Mouse (Mus musculus): ENCODE results near the gene Tab1. TPM values are rescaled to one million over a fixed set of nuclear protein-coding genes. Genes with fewer than 3 reads are reported as not detected.

Tab1 gene
- polyA plus RNA-seq, 2 experiments, result 34.6 to 43.1 TPM

DNA sequence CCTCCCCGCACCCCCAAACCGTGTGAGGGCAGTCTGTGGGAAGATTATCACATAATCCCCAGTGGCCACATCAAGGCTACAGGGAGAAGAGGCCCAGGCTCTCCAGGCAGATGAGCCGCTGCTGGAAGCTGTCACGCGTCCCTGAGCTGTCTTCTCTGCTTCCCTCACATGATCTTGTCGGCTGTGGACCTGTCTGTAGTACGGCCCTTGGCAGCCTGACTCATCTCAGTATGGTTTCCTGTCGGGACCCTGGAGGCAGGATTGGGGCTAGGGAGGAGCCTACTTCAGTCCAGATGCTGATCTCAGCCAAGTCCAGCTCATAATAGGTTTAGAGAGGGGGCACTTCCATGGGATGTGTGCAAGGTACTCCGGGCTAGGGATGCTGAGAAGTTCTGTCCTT, 34.1 kb upstream of the Tab1 start:
- Histone ChIP-seq H3K4me3 (replicated peaks; ENCODE audit: low read length) (no peak overlapping the region), H3K36me3 (ENCODE audit: control insufficient read depth, insufficient read depth, low read length) (no peaks in the 10 kb centered on the region), H3K4me2 (replicated peaks; ENCODE audit: low read depth, low read length, severe bottlenecking) (no peak overlapping the region), H3K27me3 (ENCODE audit: control insufficient read depth, insufficient read depth, low read length) (no peaks in the 10 kb centered on the region), H3K27ac (replicated peaks; ENCODE audit: low read depth, low read length) (no peak overlapping the region), H3K4me1 (ENCODE audit: control insufficient read depth, insufficient read depth, low read length) (peaks cover 6% of the 10 kb centered on the region), H3K9ac (ENCODE audit: low read depth, low read length, severe bottlenecking) (no peak overlapping the region), H3K9me3 (ENCODE audit: control insufficient read depth, low read length) (no peaks in the 10 kb centered on the region)
- ATAC-seq (ENCODE audit: low FRiP score, low read depth), result no peak
- no peak for TF ChIP-seq POLR2A (IDR thresholded peaks at IDR 0.05; ENCODE audit: borderline replicate concordance, extremely low read depth, insufficient read depth, insufficient read length)
- WGBS, result 38% methylated on average over 9 of the region's 9 CpGs
- no peak for DNase-seq (ENCODE audit: low spot score)

DNA sequence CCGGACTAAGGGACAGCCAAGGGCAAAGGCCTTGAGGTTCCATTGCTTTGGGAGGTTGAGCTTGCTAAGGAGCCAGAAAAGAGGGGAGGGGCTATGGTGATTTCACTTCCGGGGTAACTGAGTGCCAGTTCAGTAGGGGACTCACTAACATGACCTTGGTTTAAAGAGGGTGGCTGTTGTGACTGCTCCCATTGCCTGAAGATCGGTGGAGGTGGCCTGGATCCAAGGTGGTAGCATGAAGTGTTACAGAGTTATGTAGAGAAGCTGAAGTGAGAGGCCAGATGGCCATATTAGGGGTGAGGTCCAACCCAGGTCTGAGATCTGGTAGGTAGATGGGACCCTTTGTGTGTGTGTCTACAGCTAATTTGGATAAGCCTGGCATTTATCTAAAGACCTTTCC, 33.5 kb upstream of the Tab1 start:
- no peaks in the 10 kb centered on the region for H3K36me3 ChIP-seq (ENCODE audit: control insufficient read depth, insufficient read depth, low read length)
- no peak overlapping the region for H3K4me3 ChIP-seq (replicated peaks; ENCODE audit: low read length)
- 68% methylated on average over 3 of the region's 3 CpGs for WGBS
- no peaks in the 10 kb centered on the region for H3K27me3 ChIP-seq (ENCODE audit: control insufficient read depth, insufficient read depth, low read length)
- DNase-seq (ENCODE audit: low spot score) (no peak), ATAC-seq (ENCODE audit: low FRiP score, low read depth) (no peak)
- H3K4me2 ChIP-seq (replicated peaks; ENCODE audit: low read depth, low read length, severe bottlenecking), result no peak overlapping the region
- H3K9ac ChIP-seq (ENCODE audit: low read depth, low read length, severe bottlenecking), result no peak overlapping the region
- H3K9me3 ChIP-seq (ENCODE audit: control insufficient read depth, low read length), result no peaks in the 10 kb centered on the region
- H3K4me1 ChIP-seq (ENCODE audit: control insufficient read depth, insufficient read depth, low read length), result peaks cover 6% of the 10 kb centered on the region
- H3K27ac ChIP-seq (replicated peaks; ENCODE audit: low read depth, low read length), result no peak overlapping the region
- TF ChIP-seq POLR2A (IDR thresholded peaks at IDR 0.05; ENCODE audit: borderline replicate concordance, extremely low read depth, insufficient read depth, insufficient read length), result no peak

- ATAC-seq (ENCODE audit: low FRiP score, low read depth) (no peak), DNase-seq (ENCODE audit: low spot score) (no peak)
- 71% methylated on average over 3 of the region's 3 CpGs for WGBS
- no peak for TF ChIP-seq POLR2A (IDR thresholded peaks at IDR 0.05; ENCODE audit: borderline replicate concordance, extremely low read depth, insufficient read depth, insufficient read length)
- Histone ChIP-seq H3K9ac (ENCODE audit: low read depth, low read length, severe bottlenecking) (no peak overlapping the region), H3K4me2 (replicated peaks; ENCODE audit: low read depth, low read length, severe bottlenecking) (no peak overlapping the region), H3K4me3 (replicated peaks; ENCODE audit: low read length) (no peak overlapping the region), H3K9me3 (ENCODE audit: control insufficient read depth, low read length) (no peaks in the 10 kb centered on the region), H3K27ac (replicated peaks; ENCODE audit: low read depth, low read length) (no peak overlapping the region), H3K27me3 (ENCODE audit: control insufficient read depth, insufficient read depth, low read length) (no peaks in the 10 kb centered on the region), H3K4me1 (ENCODE audit: control insufficient read depth, insufficient read depth, low read length) (peaks cover 6% of the 10 kb centered on the region), H3K36me3 (ENCODE audit: control insufficient read depth, insufficient read depth, low read length) (no peaks in the 10 kb centered on the region)
These were observed 32.7 kb upstream of the Tab1 start for GRCm38 (mm10) chr15:80100196-80100595.

GRCm38 (mm10) chr15:80100871-80101270, 32.1 kb upstream of the Tab1 start:
- Histone ChIP-seq H3K4me2 (replicated peaks; ENCODE audit: low read depth, low read length, severe bottlenecking) (no peak overlapping the region), H3K9me3 (ENCODE audit: control insufficient read depth, low read length) (no peaks in the 10 kb centered on the region), H3K4me3 (replicated peaks; ENCODE audit: low read length) (no peak overlapping the region), H3K36me3 (ENCODE audit: control insufficient read depth, insufficient read depth, low read length) (no peaks in the 10 kb centered on the region), H3K9ac (ENCODE audit: low read depth, low read length, severe bottlenecking) (no peak overlapping the region), H3K27me3 (ENCODE audit: control insufficient read depth, insufficient read depth, low read length) (no peaks in the 10 kb centered on the region), H3K4me1 (ENCODE audit: control insufficient read depth, insufficient read depth, low read length) (peaks cover 6% of the 10 kb centered on the region), H3K27ac (replicated peaks; ENCODE audit: low read depth, low read length) (no peak overlapping the region)
- 81% methylated on average over 10 of the region's 10 CpGs for WGBS
- TF ChIP-seq POLR2A (IDR thresholded peaks at IDR 0.05; ENCODE audit: borderline replicate concordance, extremely low read depth, insufficient read depth, insufficient read length), result no peak
- no peak for ATAC-seq (ENCODE audit: low FRiP score, low read depth)
- DNase-seq (ENCODE audit: low spot score), result no peak

GRCm38 (mm10) chr15:80101503-80101902, 31.4 kb upstream of the Tab1 start:
- H3K36me3 ChIP-seq (ENCODE audit: control insufficient read depth, insufficient read depth, low read length), result no peaks in the 10 kb centered on the region
- peaks cover 6% of the 10 kb centered on the region for H3K4me1 ChIP-seq (ENCODE audit: control insufficient read depth, insufficient read depth, low read length)
- no peaks in the 10 kb centered on the region for H3K9me3 ChIP-seq (ENCODE audit: control insufficient read depth, low read length)
- no peak for TF ChIP-seq POLR2A (IDR thresholded peaks at IDR 0.05; ENCODE audit: borderline replicate concordance, extremely low read depth, insufficient read depth, insufficient read length)
- no peaks in the 10 kb centered on the region for H3K27me3 ChIP-seq (ENCODE audit: control insufficient read depth, insufficient read depth, low read length)
- no peak for DNase-seq (ENCODE audit: low spot score)
- H3K27ac ChIP-seq (replicated peaks; ENCODE audit: low read depth, low read length), result no peak overlapping the region
- H3K4me2 ChIP-seq (replicated peaks; ENCODE audit: low read depth, low read length, severe bottlenecking), result no peak overlapping the region
- no peak overlapping the region for H3K4me3 ChIP-seq (replicated peaks; ENCODE audit: low read length)
- no peak overlapping the region for H3K9ac ChIP-seq (ENCODE audit: low read depth, low read length, severe bottlenecking)
- WGBS, result 65% methylated on average over 6 of the region's 6 CpGs
- no peak for ATAC-seq (ENCODE audit: low FRiP score, low read depth)

- WGBS, result 84% methylated on average over 6 of the region's 6 CpGs
- TF ChIP-seq POLR2A (IDR thresholded peaks at IDR 0.05; ENCODE audit: borderline replicate concordance, extremely low read depth, insufficient read depth, insufficient read length), result no peak
These were observed 30.4 kb upstream of the Tab1 start for GRCm38 (mm10) chr15:80102495-80102894.

More at GRCm38 (mm10) chr15:80102495-80102894, 30.4 kb upstream of the Tab1 start:
- Histone ChIP-seq H3K36me3 (ENCODE audit: control insufficient read depth, insufficient read depth, low read length) (no peaks in the 10 kb centered on the region), H3K4me2 (replicated peaks; ENCODE audit: low read depth, low read length, severe bottlenecking) (no peak overlapping the region), H3K27me3 (ENCODE audit: control insufficient read depth, insufficient read depth, low read length) (no peaks in the 10 kb centered on the region), H3K4me3 (replicated peaks; ENCODE audit: low read length) (no peak overlapping the region), H3K9ac (ENCODE audit: low read depth, low read length, severe bottlenecking) (no peak overlapping the region), H3K4me1 (ENCODE audit: control insufficient read depth, insufficient read depth, low read length) (peaks cover under 1% of the 10 kb centered on the region), H3K27ac (replicated peaks; ENCODE audit: low read depth, low read length) (no peak overlapping the region), H3K9me3 (ENCODE audit: control insufficient read depth, low read length) (no peaks in the 10 kb centered on the region)
- DNase-seq (ENCODE audit: low spot score) (no peak), ATAC-seq (ENCODE audit: low FRiP score, low read depth) (no peak)

Data from limb, embryonic 14.5 days (tissue).